Mouse (Mus musculus) forebrain, embryonic 11.5 days (tissue): Measurements from ENCODE around the gene Nuak1. TPM values are rescaled to one million over a fixed set of nuclear protein-coding genes. Genes with fewer than 3 reads are reported as not detected.
A peak's percentile ranks its signal among the peaks of the same experiment; 100 is the strongest.

ENCODE experiments used
- ATAC-seq: fragments of 200-750 bp; cut with Nextera tagmentation; replicated peaks from 2 replicates; pipeline ENCODE4 v1.8.0; 2017; ENCODE audit warnings: moderate TSS enrichment; ENCODE audit not compliant: low FRiP score
- DNase-seq: peaks from one replicate; pipeline ENCODE4 v3.0.0-alpha.2; 2017; ENCODE audit warnings: low spot score
- H3K27ac ChIP-seq: fragments of 300-500 bp; sonication (generic); 2 replicates; pipeline ENCODE4 v1.5.1; 2014; ENCODE audit warnings: low read depth, low read length
- H3K27me3 ChIP-seq: fragments of 300-500 bp; sonication (generic); 2 replicates; pipeline ENCODE4 v1.6.1; 2014; ENCODE audit warnings: mild to moderate bottlenecking, low read length, mixed read lengths; ENCODE audit not compliant: control insufficient read depth, insufficient read depth
- H3K36me3 ChIP-seq: fragments of 300-500 bp; sonication (generic); 2 replicates; pipeline ENCODE4 v1.6.1; 2014; ENCODE audit warnings: mild to moderate bottlenecking, low read length, moderate library complexity, mixed read lengths; ENCODE audit not compliant: control insufficient read depth, insufficient read depth
- H3K4me1 ChIP-seq: fragments of 300-500 bp; sonication (generic); replicated peaks from 2 replicates; pipeline ENCODE4 v1.6.1; 2014; ENCODE audit warnings: low read length, mixed read lengths; ENCODE audit not compliant: control insufficient read depth, insufficient read depth
- H3K4me2 ChIP-seq: fragments of 300-500 bp; sonication (generic); 2 replicates; pipeline ENCODE4 v1.6.1; 2014; ENCODE audit warnings: low read depth, mild to moderate bottlenecking, low read length, moderate library complexity, mixed read lengths; ENCODE audit not compliant: severe bottlenecking
- H3K4me3 ChIP-seq: fragments of 300-500 bp; sonication (generic); 2 replicates; pipeline ENCODE4 v1.5.1; 2014; ENCODE audit warnings: low read depth, low read length
- H3K9ac ChIP-seq: fragments of 300-500 bp; sonication (generic); 2 replicates; pipeline ENCODE4 v1.6.1; 2014; ENCODE audit warnings: low read length
- H3K9me3 ChIP-seq: fragments of 300-500 bp; sonication (generic); 2 replicates; pipeline ENCODE4 v1.6.1; 2016; ENCODE audit warnings: low read length, mixed read lengths; ENCODE audit not compliant: control insufficient read depth
- WGBS: fragments of 180-500 bp; shearing (Covaris S2); extraction: QIAGEN DNeasy Blood & Tissue Kit; methylation state at CpG from one replicate; pipeline ENCODE4 v1.1.7; 2014; 5-methylcytosine and 5-hydroxymethylcytosine counted together
- polyA plus RNA-seq: library from polyadenylated mRNA; unstranded; fragments of >200 nt; fragmentation: Nextera tagmentation; extraction: Ambion mirVana; gene quantifications from 2 replicates; pipeline ENCODE4 v1.2.1, GENCODE M21; 2014

Gene Nuak1
- polyA plus RNA-seq, 1 experiment from 2014 or later: 2.9 TPM

DNA sequence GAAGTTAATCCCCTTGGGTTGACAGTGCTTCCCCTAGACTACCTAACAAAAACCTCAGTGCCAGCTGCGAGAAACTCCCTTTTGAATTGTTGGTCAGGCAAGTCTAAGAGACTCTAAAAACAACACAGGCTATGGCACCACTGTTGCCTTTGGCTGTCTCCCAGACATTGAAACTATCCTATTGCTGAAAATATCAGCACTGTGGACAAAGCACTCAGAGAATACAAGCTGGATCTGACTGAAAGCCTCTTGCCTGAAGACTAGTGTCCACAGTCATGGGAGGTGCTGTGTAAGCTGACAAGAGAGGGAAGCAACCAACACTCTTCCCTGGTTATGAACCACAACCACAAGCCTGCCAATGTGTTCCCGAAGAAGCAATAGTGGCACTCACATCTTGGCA, 96.9 kb downstream of the Nuak1 start:
- 92% methylated on average over 2 of the region's 2 CpGs for WGBS
- Histone ChIP-seq H3K4me2 (no peak overlapping the region), H3K9me3 (no peaks in the 10 kb centered on the region), H3K27ac (no peak overlapping the region), H3K36me3 (no peaks in the 10 kb centered on the region), H3K4me3 (no peak overlapping the region), H3K27me3 (no peaks in the 10 kb centered on the region), H3K4me1 (no peaks in the 10 kb centered on the region), H3K9ac (no peak overlapping the region)
- DNase-seq (no peak), ATAC-seq (no peak)

DNA sequence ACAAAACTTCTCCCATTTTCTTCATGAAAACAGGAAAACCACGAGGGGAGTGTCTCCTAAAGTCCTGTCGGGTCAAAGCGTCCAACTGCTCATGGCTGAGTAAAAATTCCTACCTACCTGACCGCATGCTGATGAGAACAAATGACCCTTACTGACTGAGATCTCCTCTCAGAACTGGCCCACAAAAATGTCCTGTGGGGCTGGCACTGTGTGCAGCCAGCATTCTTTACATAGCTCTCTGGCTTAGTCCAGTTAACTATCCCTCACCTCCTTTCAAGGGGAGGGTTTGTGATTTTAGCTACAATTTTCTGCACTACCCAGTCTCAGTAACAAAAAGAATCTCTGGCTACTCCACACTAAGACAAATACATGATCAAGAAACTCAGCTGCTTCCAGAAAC, 100.9 kb downstream of the Nuak1 start:
- Histone ChIP-seq H3K9me3 (no peaks in the 10 kb centered on the region), H3K4me3 (no peak overlapping the region), H3K4me2 (no peak overlapping the region), H3K9ac (no peak overlapping the region), H3K36me3 (no peaks in the 10 kb centered on the region), H3K27me3 (no peaks in the 10 kb centered on the region), H3K27ac (no peak overlapping the region), H3K4me1 (no peaks in the 10 kb centered on the region)
- ATAC-seq (no peak), DNase-seq (no peak)
- 56% methylated on average over 4 of the region's 4 CpGs for WGBS

DNA sequence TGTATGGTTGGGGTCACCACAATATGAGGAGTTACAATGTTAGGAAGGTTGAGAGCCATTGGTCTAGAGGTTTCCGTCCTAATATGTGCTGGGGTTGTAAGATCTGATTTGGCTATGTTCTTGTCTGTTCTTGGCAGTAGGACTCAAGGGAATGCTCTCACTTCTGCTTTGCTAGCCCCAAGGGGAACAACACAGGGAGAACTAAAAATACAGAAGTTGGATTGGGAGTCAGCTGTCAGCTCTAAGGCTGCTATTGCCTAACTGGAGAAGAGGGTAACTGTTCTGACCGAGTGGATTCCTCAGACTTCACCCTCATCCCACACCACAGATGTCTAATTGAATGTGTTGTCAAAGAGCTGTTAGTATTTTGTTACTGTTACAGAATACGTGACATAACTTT, 101.6 kb downstream of the Nuak1 start:
- 89% methylated on average over 3 of the region's 3 CpGs for WGBS

GRCm38 (mm10) chr10:84335441-84335840, 105.0 kb downstream of the Nuak1 start:
- no peaks in the 10 kb centered on the region for H3K36me3 ChIP-seq
- 84% methylated on average over 4 of the region's 4 CpGs for WGBS

More for the DNA sequence above, 101.6 kb downstream of the Nuak1 start:
- DNase-seq (no peak), ATAC-seq (no peak)
- Histone ChIP-seq H3K4me1 (no peaks in the 10 kb centered on the region), H3K36me3 (no peaks in the 10 kb centered on the region), H3K9ac (no peak overlapping the region), H3K4me3 (no peak overlapping the region), H3K9me3 (no peaks in the 10 kb centered on the region), H3K4me2 (no peak overlapping the region), H3K27me3 (no peaks in the 10 kb centered on the region), H3K27ac (no peak overlapping the region)

DNA sequence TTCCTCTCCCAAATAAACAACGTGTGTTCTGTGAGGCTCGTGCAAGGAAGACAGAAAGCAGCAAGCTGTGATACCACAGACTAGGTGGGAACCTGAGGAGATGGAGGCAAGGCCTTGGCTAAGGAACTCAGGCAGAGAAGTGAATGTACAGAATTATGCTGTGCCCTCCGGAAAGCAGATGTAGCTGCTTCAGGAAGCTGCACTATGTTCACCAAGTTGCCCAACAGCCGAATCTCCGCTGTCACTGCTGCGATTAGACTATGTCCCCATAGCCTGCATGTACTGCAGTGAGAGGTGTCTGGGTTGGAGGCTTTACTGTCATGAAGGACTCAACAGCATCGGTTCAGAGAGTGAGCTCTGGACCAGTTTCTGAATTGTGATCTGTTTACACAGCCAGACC, 110.6 kb downstream of the Nuak1 start:
- no peak for DNase-seq
- H3K36me3 ChIP-seq: no peaks in the 10 kb centered on the region
- no peak overlapping the region for H3K4me3 ChIP-seq
- ATAC-seq: no peak
- H3K9me3 ChIP-seq: no peaks in the 10 kb centered on the region
- no peak overlapping the region for H3K27ac ChIP-seq
- WGBS: 95% methylated on average over 7 of the region's 7 CpGs
- H3K9ac ChIP-seq: no peak overlapping the region
- H3K4me1 ChIP-seq: no peaks in the 10 kb centered on the region
- no peaks in the 10 kb centered on the region for H3K27me3 ChIP-seq
- H3K4me2 ChIP-seq: no peak overlapping the region

More at GRCm38 (mm10) chr10:84335441-84335840, 105.0 kb downstream of the Nuak1 start:
- no peaks in the 10 kb centered on the region for H3K4me1 ChIP-seq
- H3K4me2 ChIP-seq: no peak overlapping the region
- no peak for DNase-seq
- H3K27me3 ChIP-seq: no peaks in the 10 kb centered on the region
- H3K9ac ChIP-seq: no peak overlapping the region
- no peaks in the 10 kb centered on the region for H3K9me3 ChIP-seq
- no peak overlapping the region for H3K4me3 ChIP-seq
- ATAC-seq: no peak
- no peak overlapping the region for H3K27ac ChIP-seq

- Histone ChIP-seq H3K4me2 (no peak overlapping the region), H3K9ac (no peak overlapping the region), H3K27ac (no peak overlapping the region), H3K4me1 (no peaks in the 10 kb centered on the region), H3K9me3 (no peaks in the 10 kb centered on the region), H3K36me3 (no peaks in the 10 kb centered on the region), H3K4me3 (no peak overlapping the region), H3K27me3 (no peaks in the 10 kb centered on the region)
- DNase-seq: no peak
- WGBS: 92% methylated on average over 5 of the region's 5 CpGs
- no peak for ATAC-seq
Observed at GRCm38 (mm10) chr10:84329336-84329735, 111.1 kb downstream of the Nuak1 start.

- Histone ChIP-seq H3K9ac (no peak overlapping the region), H3K27ac (no peak overlapping the region), H3K36me3 (no peaks in the 10 kb centered on the region), H3K9me3 (no peaks in the 10 kb centered on the region), H3K4me2 (no peak overlapping the region), H3K4me1 (no peaks in the 10 kb centered on the region), H3K4me3 (no peak overlapping the region), H3K27me3 (no peaks in the 10 kb centered on the region)
- ATAC-seq (no peak), DNase-seq (peak; percentile 55)
- WGBS: 58% methylated on average over 6 of the region's 6 CpGs
Observed at GRCm38 (mm10) chr10:84324018-84324417, 116.4 kb downstream of the Nuak1 start.

Other genes starting within 250 kb of the Nuak1 start
- gene Ckap4, start 93.5 kb upstream of the Nuak1 start, polyA plus RNA-seq: 68.0 and 77.4 TPM in 2 replicates
- gene Tcp11l2, start 136.0 kb upstream of the Nuak1 start, polyA plus RNA-seq: 4.9 and 5.1 TPM in 2 replicates
- 16.9 TPM in 2 replicates for gene Polr3b, start 181.7 kb upstream of the Nuak1 start, polyA plus RNA-seq